30 mouse cellular contexts compared by ENCODE assay signal in the genomic region with DNA sequence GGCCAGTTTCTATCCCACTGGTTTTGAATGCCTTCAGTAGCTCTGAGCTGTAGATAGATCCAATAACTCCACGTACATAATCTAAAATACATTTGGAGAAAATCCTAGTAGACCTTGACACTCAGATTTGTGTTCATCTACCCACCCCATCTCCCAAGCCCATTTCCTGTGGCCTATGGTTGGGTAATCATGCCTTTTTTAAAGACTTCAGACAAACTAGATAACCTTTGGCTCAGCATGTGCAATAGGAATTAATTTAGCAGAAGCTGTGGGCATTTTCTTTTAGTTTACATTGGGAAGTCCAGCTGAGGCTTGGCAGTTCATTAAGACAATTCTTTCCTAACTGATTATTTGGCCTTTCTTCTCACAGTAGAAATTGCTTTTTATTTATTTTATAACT.
DNase-seq lines count a peak whose midpoint lies in the region; ATAC-seq and TF ChIP-seq lines count a peak whose summit lies in the region.
"Had no signal": no experiment of that assay in that cellular context is flagged by ENCODE, and none has a peak within 500 bp of the region (broad histone marks: within the 10 kb centered on the region; RNA-seq: fewer than 3 reads in every experiment).

No protein-coding gene starts in this region.

- H3K4me3 ChIP-seq in lung, embryonic 14.5 days (ENCODE audit: low read depth, low read length): no peak overlapping the region
- no peak overlapping the region for H3K4me3 ChIP-seq in lung, postnatal 0 days (ENCODE audit: low read depth, low read length)
- H3K4me3 ChIP-seq in forebrain, embryonic 11.5 days (ENCODE audit: low read depth, low read length): no peak overlapping the region
- H3K4me3 ChIP-seq: embryonic facial prominence, embryonic 10.5 days; embryonic facial prominence, embryonic 13.5 days; erythroblast, embryonic 14.5 days; forebrain, embryonic 13.5 days; hindbrain, embryonic 10.5 days; hindbrain, embryonic 13.5 days had no signal

- no peak overlapping the region for H3K9ac ChIP-seq in lung, embryonic 14.5 days
- H3K9ac ChIP-seq in lung, postnatal 0 days (replicated peaks; ENCODE audit: low read depth): no peak overlapping the region
- H3K9ac ChIP-seq in forebrain, embryonic 11.5 days (ENCODE audit: low read length): no peak overlapping the region
- H3K9ac ChIP-seq: embryonic facial prominence, embryonic 13.5 days; forebrain, embryonic 13.5 days; hindbrain, embryonic 13.5 days had no signal

- 52% methylated on average over 1 of the region's 1 CpGs for WGBS in lung, embryonic 14.5 days
- WGBS in lung, postnatal 0 days: 46% methylated on average over 1 of the region's 1 CpGs
- WGBS in forebrain, embryonic 11.5 days: 64% methylated on average over 1 of the region's 1 CpGs

- H3K27me3 ChIP-seq in lung, embryonic 14.5 days (ENCODE audit: insufficient read depth, low read length): no peaks in the 10 kb centered on the region
- H3K27me3 ChIP-seq in lung, postnatal 0 days (replicated peaks; ENCODE audit: insufficient read depth, low read length): no peaks in the 10 kb centered on the region
- no peaks in the 10 kb centered on the region for H3K27me3 ChIP-seq in forebrain, embryonic 11.5 days (ENCODE audit: control insufficient read depth, insufficient read depth, low read length)
- H3K27me3 ChIP-seq: CH12.LX; embryonic facial prominence, embryonic 13.5 days; forebrain, embryonic 13.5 days; hindbrain, embryonic 13.5 days had no signal

- H3K4me2 ChIP-seq in lung, embryonic 14.5 days: no peak overlapping the region
- H3K4me2 ChIP-seq in lung, postnatal 0 days (replicated peaks; ENCODE audit: low read depth, low read length): no peak overlapping the region
- H3K4me2 ChIP-seq in forebrain, embryonic 11.5 days (ENCODE audit: low read depth, low read length, severe bottlenecking): no peak overlapping the region
- H3K4me2 ChIP-seq: embryonic facial prominence, embryonic 13.5 days; forebrain, embryonic 13.5 days; heart, embryonic 11.5 days; hindbrain, embryonic 13.5 days had no signal

- TF ChIP-seq EP300 in lung, postnatal 0 days (IDR thresholded peaks at IDR 0.05): peak; percentile 65

- no peaks in the 10 kb centered on the region for H3K4me1 ChIP-seq in lung, embryonic 14.5 days (ENCODE audit: insufficient read depth)
- no peaks in the 10 kb centered on the region; the same call in 1 of the 2 replicates for H3K4me1 ChIP-seq in lung, postnatal 0 days (ENCODE audit: insufficient read depth, low read depth, low read length)
- H3K4me1 ChIP-seq in forebrain, embryonic 11.5 days (replicated peaks; ENCODE audit: control insufficient read depth, insufficient read depth, low read length): no peaks in the 10 kb centered on the region
- H3K4me1 ChIP-seq: embryonic facial prominence, embryonic 10.5 days; embryonic facial prominence, embryonic 13.5 days; forebrain, embryonic 13.5 days; hindbrain, embryonic 10.5 days; hindbrain, embryonic 13.5 days had no signal

- no peak overlapping the region for H3K27ac ChIP-seq in lung, embryonic 14.5 days (ENCODE audit: low read depth)
- peak overlapping the region; percentile 47; the same call in 1 of the 2 replicates for H3K27ac ChIP-seq in lung, postnatal 0 days (ENCODE audit: low read length)
- no peak overlapping the region for H3K27ac ChIP-seq in forebrain, embryonic 11.5 days (ENCODE audit: low read depth, low read length)
- H3K27ac ChIP-seq: embryonic facial prominence, embryonic 10.5 days; embryonic facial prominence, embryonic 13.5 days; forebrain, embryonic 13.5 days; hindbrain, embryonic 10.5 days; hindbrain, embryonic 13.5 days had no signal

- no peaks in the 10 kb centered on the region for H3K36me3 ChIP-seq in lung, embryonic 14.5 days (ENCODE audit: insufficient read depth)
- no peaks in the 10 kb centered on the region for H3K36me3 ChIP-seq in lung, postnatal 0 days (ENCODE audit: insufficient read depth, low read length)
- no peaks in the 10 kb centered on the region for H3K36me3 ChIP-seq in forebrain, embryonic 11.5 days (ENCODE audit: control insufficient read depth, insufficient read depth, low read length)
- H3K36me3 ChIP-seq: embryonic facial prominence, embryonic 10.5 days; embryonic facial prominence, embryonic 13.5 days; G1E; hindbrain, embryonic 10.5 days; hindbrain, embryonic 13.5 days had no signal

- no peak for ATAC-seq in lung, embryonic 14.5 days (ENCODE audit: insufficient read depth)
- peak; percentile 47; the same call in 1 of the 2 replicates for ATAC-seq in lung, postnatal 0 days
- ATAC-seq in granulocyte monocyte progenitor cell, adult 5-6 weeks (replicated peaks; ENCODE audit: poor library complexity, severe bottlenecking): peak; percentile 88
- no peak for ATAC-seq in forebrain, embryonic 11.5 days (replicated peaks; ENCODE audit: low FRiP score)
- ATAC-seq: forebrain, embryonic 13.5 days; forebrain, embryonic 16.5 days; hindbrain, embryonic 16.5 days; Patski had no signal

- no peaks in the 10 kb centered on the region for H3K9me3 ChIP-seq in lung, embryonic 14.5 days (ENCODE audit: low read depth, low read length)
- no peaks in the 10 kb centered on the region for H3K9me3 ChIP-seq in lung, postnatal 0 days (ENCODE audit: low read length)
- H3K9me3 ChIP-seq in forebrain, embryonic 11.5 days (ENCODE audit: control insufficient read depth, low read length): no peaks in the 10 kb centered on the region
- H3K9me3 ChIP-seq: embryonic facial prominence, embryonic 10.5 days; embryonic facial prominence, embryonic 13.5 days; forebrain, embryonic 13.5 days; G1E; hindbrain, embryonic 10.5 days; hindbrain, embryonic 13.5 days had no signal

- peak; percentile 45 for DNase-seq in lung, embryonic 14.5 days
- DNase-seq in lung, postnatal 25 days (ENCODE audit: low spot score): no peak
- peak; percentile 65 for DNase-seq in lung, postnatal 0 days (ENCODE audit: low spot score)
- DNase-seq in lung, adult 18-20 months: no peak
- DNase-seq in forebrain, embryonic 11.5 days (ENCODE audit: low spot score): no peak
- no peak for DNase-seq in kidney, adult 8-10 months
- DNase-seq: adrenal gland, adult 2 months; adrenal gland, postnatal 14 days; B cell, adult 2 months; cerebellum, adult 11 months; cerebellum, adult 2 months; cerebellum, adult 9-11 months; cerebellum, postnatal 25 days; embryo, embryonic 11 days; gastrocnemius, postnatal 10 days; gastrocnemius, postnatal 36 days; heart, adult 11 months had no signal

- TF ChIP-seq CTCF in lung, embryonic 14.5 days (IDR thresholded peaks at IDR 0.05; ENCODE audit: low read depth): no peak
- no peak for TF ChIP-seq CTCF in lung, postnatal 0 days (IDR thresholded peaks at IDR 0.05)

Comparison
In these comparisons a context has a peak if more than half of its experiments do, and no peak if none do; other contexts are left out.
1. ATAC-seq: peak in lung, postnatal 0 days (single experiment) and granulocyte monocyte progenitor cell, adult 5-6 weeks (single experiment); none in lung, embryonic 14.5 days (single experiment) and forebrain, embryonic 11.5 days (single experiment).
2. DNase-seq: peak in lung, embryonic 14.5 days (single experiment) and lung, postnatal 0 days (single experiment); none in lung, postnatal 25 days (single experiment), lung, adult 18-20 months (0 of 2), forebrain, embryonic 11.5 days (single experiment) and kidney, adult 8-10 months (0 of 2).